Mouse (Mus musculus) intestine, embryonic 15.5 days (tissue): Measurements from ENCODE around the gene Slc27a5. TPM values are rescaled to one million over a fixed set of nuclear protein-coding genes. Genes with fewer than 3 reads are reported as not detected.

Source experiments
- ATAC-seq: fragments of 200-750 bp; cut with Nextera tagmentation; 2 replicates; pipeline ENCODE4 v1.8.0; 2017; ENCODE audit warnings: moderate TSS enrichment, moderate library complexity
- H3K27ac ChIP-seq: fragments of 300-500 bp; sonication (generic); 2 replicates; pipeline ENCODE4 v1.5.1; 2015; ENCODE audit warnings: mild to moderate bottlenecking, inconsistent platforms
- H3K27me3 ChIP-seq: fragments of 300-500 bp; sonication (generic); replicated peaks from 2 replicates; pipeline ENCODE4 v1.6.1; 2015; ENCODE audit warnings: inconsistent platforms
- H3K36me3 ChIP-seq: fragments of 300-500 bp; sonication (generic); 2 replicates; pipeline ENCODE4 v1.6.1; 2015; ENCODE audit warnings: inconsistent platforms
- H3K4me1 ChIP-seq: fragments of 300-500 bp; sonication (generic); replicated peaks from 2 replicates; pipeline ENCODE4 v1.6.1; 2015; ENCODE audit warnings: inconsistent platforms
- H3K4me2 ChIP-seq: fragments of 300-500 bp; sonication (generic); replicated peaks from 2 replicates; pipeline ENCODE4 v1.6.1; 2015; ENCODE audit warnings: mild to moderate bottlenecking, inconsistent platforms
- H3K4me3 ChIP-seq: fragments of 300-500 bp; sonication (generic); replicated peaks from 2 replicates; pipeline ENCODE4 v1.5.1; 2015; ENCODE audit warnings: inconsistent platforms
- H3K9ac ChIP-seq: fragments of 300-500 bp; sonication (generic); 2 replicates; pipeline ENCODE4 v1.6.1; 2015; ENCODE audit warnings: inconsistent platforms
- H3K9me3 ChIP-seq: fragments of 300-500 bp; sonication (generic); 2 replicates; pipeline ENCODE4 v1.6.1; 2016; ENCODE audit warnings: inconsistent platforms
- WGBS: fragments of 180-500 bp; shearing (Covaris S2); methylation state at CpG from one replicate; pipeline ENCODE4 v1.1.7; 2015; 5-methylcytosine and 5-hydroxymethylcytosine counted together
- polyA plus RNA-seq: library from polyadenylated mRNA; unstranded; fragments of >200 nt; fragmentation: Nextera tagmentation; extraction: Ambion mirVana; gene quantifications from 2 replicates; pipeline ENCODE4 v1.2.1, GENCODE M21; 2015

The Slc27a5 gene
- polyA plus RNA-seq, 1 experiment from 2014 or later: 0.41 TPM

- no peak for ATAC-seq
- H3K4me3 ChIP-seq: peak overlapping the region; percentile 64; the same call in 1 of the 2 replicates
- H3K4me2 ChIP-seq: peak overlapping the region; percentile 84
- H3K4me1 ChIP-seq: peaks cover 31% of the 10 kb centered on the region
- H3K9me3 ChIP-seq: no peaks in the 10 kb centered on the region
- H3K27me3 ChIP-seq: no peaks in the 10 kb centered on the region
- 82% methylated on average over 17 of the region's 17 CpGs for WGBS
- peak overlapping the region; percentile 93 for H3K27ac ChIP-seq
- H3K9ac ChIP-seq: peak overlapping the region; percentile 8
- H3K36me3 ChIP-seq: peaks cover 31% of the 10 kb centered on the region
Observed at GRCm38 (mm10) chr7:13035211-13035855, 37.3 kb upstream of the Slc27a5 start.

DNA sequence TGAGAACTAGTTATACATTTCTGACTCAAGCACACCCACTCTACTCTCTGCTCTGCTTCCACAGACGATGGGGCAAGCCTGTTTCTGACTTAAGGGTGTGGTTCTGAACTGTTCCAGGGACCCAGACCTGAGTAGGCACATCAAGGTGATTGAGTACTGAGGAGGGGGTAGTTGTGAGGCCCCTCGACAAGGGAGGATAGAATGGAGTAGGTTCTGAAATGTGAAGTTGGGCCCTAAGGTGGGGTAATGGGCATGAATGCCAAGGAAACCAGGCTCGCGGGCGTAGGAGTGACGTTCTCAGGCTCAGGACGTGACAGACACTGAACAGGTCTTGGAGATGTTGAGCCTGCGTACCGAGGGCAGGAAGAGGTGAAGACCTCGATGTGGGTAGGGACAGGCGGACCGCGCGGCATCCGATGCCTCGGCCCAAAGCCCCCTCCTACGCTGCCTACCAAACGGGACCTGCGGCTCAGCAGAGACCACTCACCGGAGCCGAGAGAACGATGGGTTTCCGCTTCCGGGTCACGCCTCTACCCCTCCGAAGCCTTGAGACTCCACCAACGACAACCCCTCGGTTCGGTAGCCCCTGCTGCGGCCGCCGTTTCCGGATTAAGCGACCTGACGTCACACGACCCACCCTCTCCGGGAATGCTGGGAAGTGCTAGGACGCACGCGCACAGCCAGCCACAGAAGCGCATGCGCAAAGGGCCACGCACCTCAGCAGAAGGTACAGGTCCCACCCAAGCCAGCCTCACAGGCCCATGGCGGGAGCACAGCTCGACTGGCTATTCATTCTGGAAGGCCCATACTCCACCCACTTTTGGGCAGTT is 36.4 kb upstream of the Slc27a5 start, which contains the start of gene Chmp2a:
Chmp2a (minus strand) TSS at position 660 of the 830 bp plus-strand sequence.
- H3K9ac ChIP-seq: peak within 1 kb of the TSS; percentile 81
- peak within 1 kb of the TSS; percentile 84 for H3K4me2 ChIP-seq
- no peaks in the 10 kb centered on the region for H3K27me3 ChIP-seq
- peak; percentile 80 for ATAC-seq
- H3K4me1 ChIP-seq: peaks cover 31% of the 10 kb centered on the region
- H3K4me3 ChIP-seq: peak within 1 kb of the TSS; percentile 64
- under 1% methylated on average over 45 of the region's 45 CpGs for WGBS
- H3K9me3 ChIP-seq: no peaks in the 10 kb centered on the region
- H3K27ac ChIP-seq: peak within 1 kb of the TSS; percentile 93
- peaks cover 41% of the 10 kb centered on the region for H3K36me3 ChIP-seq

GRCm38 (mm10) chr7:13033451-13034147 is 35.6 kb upstream of the Slc27a5 start:
- Histone ChIP-seq H3K36me3 (peaks cover 48% of the 10 kb centered on the region), H3K27ac (peak overlapping the region; percentile 93), H3K9me3 (no peaks in the 10 kb centered on the region), H3K4me2 (peak overlapping the region; percentile 84), H3K9ac (peak overlapping the region; percentile 81), H3K4me1 (peaks cover 27% of the 10 kb centered on the region), H3K4me3 (peak overlapping the region; percentile 64), H3K27me3 (no peaks in the 10 kb centered on the region)
- no peak for ATAC-seq
- WGBS: 43% methylated on average over 13 of the region's 13 CpGs

DNA sequence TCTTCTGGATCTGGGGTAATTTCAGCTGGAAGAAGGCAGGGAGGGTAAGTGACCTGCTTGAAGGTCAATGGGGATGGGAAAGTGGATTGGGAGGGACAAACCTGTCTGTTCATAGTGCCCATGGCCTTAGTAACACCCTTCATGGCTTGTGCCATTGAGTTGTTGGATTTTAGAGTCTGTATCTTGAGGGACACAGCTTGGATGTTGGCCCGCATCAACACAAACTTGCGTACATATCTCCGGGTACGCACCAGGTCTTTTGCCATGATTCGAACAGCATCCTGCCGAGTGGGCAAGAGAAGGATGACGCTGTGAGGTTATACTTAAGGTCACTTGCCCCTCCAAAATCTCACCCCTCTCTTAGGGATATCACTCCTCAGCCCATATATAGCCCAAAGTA is 34.5 kb upstream of the Slc27a5 start:
- WGBS: 87% methylated on average over 7 of the region's 7 CpGs
- Histone ChIP-seq H3K27me3 (no peaks in the 10 kb centered on the region), H3K4me3 (no peak overlapping the region), H3K4me2 (no peak overlapping the region), H3K4me1 (peaks cover 27% of the 10 kb centered on the region), H3K36me3 (peaks cover 59% of the 10 kb centered on the region), H3K9ac (peak overlapping the region; percentile 81; the same call in 1 of the 2 replicates), H3K27ac (0 out of 2 replicates have a peak overlapping the region, but pooled peaks have one; percentile 22), H3K9me3 (no peaks in the 10 kb centered on the region)
- ATAC-seq: no peak

- Histone ChIP-seq H3K27me3 (no peaks in the 10 kb centered on the region), H3K9ac (no peak overlapping the region), H3K36me3 (peaks cover 65% of the 10 kb centered on the region), H3K27ac (no peak overlapping the region), H3K4me3 (no peak overlapping the region), H3K4me1 (peaks cover 29% of the 10 kb centered on the region), H3K9me3 (no peaks in the 10 kb centered on the region), H3K4me2 (no peak overlapping the region)
- no peak for ATAC-seq
- WGBS: 69% methylated on average over 2 of the region's 2 CpGs
Observed at GRCm38 (mm10) chr7:13031983-13032382, 34.0 kb upstream of the Slc27a5 start.

DNA sequence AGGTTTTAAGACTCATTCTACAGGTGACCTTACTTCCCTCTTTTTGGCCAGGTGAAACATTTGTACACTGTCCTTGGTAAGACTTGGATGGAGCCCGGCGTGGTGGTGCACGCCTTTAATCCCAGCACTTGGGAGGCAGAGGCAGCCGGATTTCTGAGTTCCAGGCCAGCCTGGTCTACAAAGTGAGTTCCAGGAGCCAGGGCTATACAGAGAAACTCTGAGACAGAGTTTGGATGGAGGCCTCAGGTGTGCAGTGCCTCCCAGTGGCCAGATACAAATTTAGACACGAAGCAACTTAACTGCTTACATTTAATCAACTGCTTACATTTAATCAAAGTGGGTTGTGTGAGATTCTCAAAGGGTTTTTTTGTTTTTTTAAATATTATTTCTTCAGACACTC is 33.1 kb upstream of the Slc27a5 start:
- peaks cover 68% of the 10 kb centered on the region for H3K36me3 ChIP-seq
- ATAC-seq: no peak
- H3K4me3 ChIP-seq: no peak overlapping the region
- no peak overlapping the region for H3K9ac ChIP-seq
- no peak overlapping the region for H3K27ac ChIP-seq
- H3K4me2 ChIP-seq: no peak overlapping the region
- no peaks in the 10 kb centered on the region for H3K27me3 ChIP-seq
- no peaks in the 10 kb centered on the region for H3K9me3 ChIP-seq
- peaks cover 26% of the 10 kb centered on the region for H3K4me1 ChIP-seq
- 73% methylated on average over 5 of the region's 5 CpGs for WGBS

DNA sequence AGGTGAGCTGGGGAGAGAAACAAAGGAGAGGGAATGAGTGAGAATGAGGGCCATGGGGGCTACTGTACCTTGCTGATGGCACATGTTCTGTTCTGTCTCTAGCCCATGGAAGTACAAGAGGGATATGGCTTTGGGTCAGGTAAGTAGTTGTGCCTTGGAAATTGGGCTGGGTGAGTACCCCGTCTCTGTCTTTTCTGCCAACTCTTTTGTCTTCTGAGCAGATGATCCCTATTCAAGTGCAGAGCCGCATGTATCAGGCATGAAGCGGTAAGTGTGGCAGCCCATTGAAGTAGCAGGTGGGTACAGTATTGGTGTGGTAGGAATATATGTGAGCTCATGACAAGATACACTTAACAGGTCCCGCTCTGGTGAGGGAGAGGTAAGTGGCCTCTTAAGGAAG is 31.0 kb upstream of the Slc27a5 start:
- WGBS: 92% methylated on average over 4 of the region's 4 CpGs
- Histone ChIP-seq H3K27me3 (no peaks in the 10 kb centered on the region), H3K27ac (no peak overlapping the region), H3K4me3 (no peak overlapping the region), H3K9ac (no peak overlapping the region), H3K4me1 (peaks cover 23% of the 10 kb centered on the region), H3K9me3 (no peaks in the 10 kb centered on the region), H3K4me2 (no peak overlapping the region), H3K36me3 (peaks cover 58% of the 10 kb centered on the region)
- ATAC-seq: no peak

GRCm38 (mm10) chr7:13025511-13026112 is 27.6 kb upstream of the Slc27a5 start:
- peaks cover 43% of the 10 kb centered on the region for H3K36me3 ChIP-seq
- peak overlapping the region; percentile 94 for H3K4me3 ChIP-seq
- H3K4me1 ChIP-seq: peaks cover 23% of the 10 kb centered on the region
- peak overlapping the region; percentile 91 for H3K4me2 ChIP-seq
- H3K27ac ChIP-seq: 0 out of 2 replicates have a peak overlapping the region, but pooled peaks have one; percentile 100
- H3K9ac ChIP-seq: peak overlapping the region; percentile 98
- no peaks in the 10 kb centered on the region for H3K9me3 ChIP-seq
- no peaks in the 10 kb centered on the region for H3K27me3 ChIP-seq
- WGBS: 29% methylated on average over 4 of the region's 4 CpGs
- ATAC-seq: no peak

DNA sequence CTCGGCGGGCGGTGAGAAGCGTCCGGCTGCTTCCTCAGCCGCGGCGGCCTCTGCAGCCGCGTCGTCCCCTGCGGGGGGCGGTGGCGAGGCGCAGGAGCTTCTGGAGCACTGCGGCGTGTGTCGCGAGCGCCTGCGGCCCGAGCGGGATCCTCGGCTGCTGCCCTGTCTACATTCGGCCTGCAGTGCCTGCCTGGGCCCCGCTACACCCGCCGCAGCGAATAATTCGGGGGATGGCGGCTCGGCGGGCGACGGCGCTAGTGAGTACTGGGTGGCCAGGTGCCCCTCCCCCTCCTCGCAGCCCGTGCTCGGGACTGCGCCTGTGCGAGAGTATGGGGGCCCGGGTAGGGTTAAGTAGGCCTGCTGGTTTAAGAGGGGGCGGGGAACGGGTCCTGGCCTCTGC is 26.8 kb upstream of the Slc27a5 start:
- Histone ChIP-seq H3K9me3 (no peaks in the 10 kb centered on the region), H3K4me2 (peak overlapping the region; percentile 91), H3K9ac (peak overlapping the region; percentile 98), H3K4me1 (peaks cover 23% of the 10 kb centered on the region), H3K27ac (peak overlapping the region; percentile 100), H3K4me3 (peak overlapping the region; percentile 94), H3K36me3 (peaks cover 35% of the 10 kb centered on the region), H3K27me3 (no peaks in the 10 kb centered on the region)
- under 1% methylated on average over 43 of the region's 44 CpGs for WGBS
- ATAC-seq: peak; percentile 67

DNA sequence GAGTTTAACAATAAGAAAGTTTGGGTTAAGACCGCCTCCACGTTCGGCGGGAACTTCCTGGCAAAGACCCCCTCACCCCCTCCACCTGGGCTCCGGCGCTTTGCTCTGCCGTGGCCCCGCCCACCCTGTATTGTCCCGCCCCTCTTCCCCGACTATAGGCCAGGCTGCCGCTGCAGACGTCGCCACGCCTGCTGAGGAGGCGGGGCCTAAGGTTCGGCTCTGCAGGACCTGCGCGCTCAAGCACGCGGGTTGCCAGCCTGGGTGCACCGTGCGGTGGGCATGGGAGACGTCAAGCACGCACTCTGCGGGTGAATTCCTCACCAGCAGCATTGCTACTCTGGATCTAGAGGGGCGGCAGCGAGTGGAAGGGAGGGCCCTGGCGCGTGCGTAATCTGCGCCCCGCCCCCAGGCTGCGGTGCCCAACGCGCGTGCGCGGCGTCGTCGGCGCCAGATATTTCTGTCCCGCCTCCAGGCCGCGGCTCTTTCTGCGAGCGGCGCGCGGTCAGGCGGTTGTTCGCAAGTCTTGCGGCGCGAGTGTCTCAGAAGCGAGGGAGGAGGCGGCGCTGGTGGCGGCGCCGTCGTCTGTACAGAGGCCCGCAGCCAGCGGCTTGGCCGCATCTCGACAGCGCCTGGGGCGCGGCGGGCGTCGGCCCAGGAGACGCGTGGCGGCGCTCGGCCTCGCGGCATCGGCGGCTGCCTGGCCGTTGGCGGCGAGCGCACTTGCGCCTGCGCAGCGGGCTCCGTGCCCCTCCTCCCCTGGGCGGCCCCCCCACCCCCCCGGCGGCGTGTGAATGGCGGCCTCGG is 26.1 kb upstream of the Slc27a5 start:
- H3K36me3 ChIP-seq: peaks cover 28% of the 10 kb centered on the region
- H3K9ac ChIP-seq: peak overlapping the region; percentile 98
- peaks cover 23% of the 10 kb centered on the region for H3K4me1 ChIP-seq
- peak; percentile 85 for ATAC-seq
- peak overlapping the region; percentile 94 for H3K4me3 ChIP-seq
- peak overlapping the region; percentile 100 for H3K27ac ChIP-seq
- peak overlapping the region; percentile 91 for H3K4me2 ChIP-seq
- H3K9me3 ChIP-seq: no peaks in the 10 kb centered on the region
- under 1% methylated on average over 84 of the region's 95 CpGs for WGBS
- no peaks in the 10 kb centered on the region for H3K27me3 ChIP-seq
